Mouse (Mus musculus) spleen, postnatal 4 days (tissue): Measurements from ENCODE around the gene Adcy9.
A peak's percentile ranks its signal among the peaks of the same experiment; 100 is the strongest.
"Not testable (repeated sequence)": the region's sequence is repeated elsewhere in the genome, so short reads cannot be mapped to it uniquely, and the experiment has no call there.

Experiments
- DNase-seq, 2 experiments: peaks; one replicate each; pipeline ENCODE4 v3.0.0; 2022; ENCODE audit warnings: low spot score in 2 of 2

Gene Adcy9

DNA sequence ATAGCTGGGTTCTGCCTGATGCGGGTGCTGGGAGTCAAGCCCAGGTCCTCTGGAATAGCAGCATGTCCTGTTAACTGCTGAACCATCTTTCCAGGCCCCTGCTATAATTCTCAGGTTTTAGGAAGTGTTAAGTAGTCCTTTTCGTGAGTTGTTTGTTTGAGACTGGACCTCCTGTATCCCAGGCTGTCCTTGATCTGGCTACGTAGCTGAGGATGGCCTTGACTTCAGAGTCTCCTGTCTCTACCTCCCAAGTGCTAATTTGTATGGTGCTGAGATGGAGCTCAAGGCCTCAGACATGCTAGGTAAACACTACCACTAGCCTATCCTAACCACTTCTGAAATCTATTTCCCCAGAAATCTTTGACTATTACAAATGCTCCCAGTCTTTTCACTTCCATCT is 37.9 kb downstream of the Adcy9 start:
- no peak for DNase-seq

DNA sequence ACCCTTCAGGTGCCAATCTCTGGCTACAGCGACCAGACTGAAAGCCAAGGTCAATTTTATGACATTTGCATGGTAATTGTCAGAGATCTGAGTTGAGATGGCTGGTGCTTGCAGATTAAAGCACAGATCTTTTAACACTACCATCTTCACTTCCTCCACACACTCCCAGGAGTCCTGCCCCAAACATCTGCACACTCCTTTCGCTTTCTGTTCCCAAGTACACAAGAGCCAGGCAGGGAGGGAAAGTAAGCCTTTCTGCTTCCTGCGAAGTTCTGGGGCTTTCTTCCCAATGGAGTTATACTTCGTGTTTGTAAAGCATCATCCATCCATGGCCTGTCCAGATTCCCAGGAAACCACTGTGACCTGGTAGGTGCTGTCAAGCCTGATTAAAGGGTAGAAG is 38.8 kb downstream of the Adcy9 start:
- DNase-seq = no peak

DNA sequence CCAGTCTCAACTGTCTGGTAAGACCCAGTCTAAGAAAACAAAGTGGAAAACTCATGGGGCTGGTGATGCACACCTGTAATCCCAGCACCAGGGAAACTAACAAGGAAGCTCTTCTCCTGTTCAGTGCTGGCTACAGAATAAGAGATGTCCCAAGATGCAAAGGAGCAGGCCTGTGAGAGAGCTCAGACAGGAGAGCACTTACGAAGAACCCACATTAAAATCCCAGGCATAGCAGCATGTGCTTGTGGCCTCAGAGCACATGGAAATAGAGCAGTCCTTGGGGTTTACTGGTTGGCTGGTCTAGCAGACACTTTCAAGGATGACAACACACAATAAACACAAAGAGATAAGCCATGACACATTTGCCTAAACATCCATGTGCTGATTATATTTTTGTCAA is 41.5 kb downstream of the Adcy9 start:
- no peak for DNase-seq

DNA sequence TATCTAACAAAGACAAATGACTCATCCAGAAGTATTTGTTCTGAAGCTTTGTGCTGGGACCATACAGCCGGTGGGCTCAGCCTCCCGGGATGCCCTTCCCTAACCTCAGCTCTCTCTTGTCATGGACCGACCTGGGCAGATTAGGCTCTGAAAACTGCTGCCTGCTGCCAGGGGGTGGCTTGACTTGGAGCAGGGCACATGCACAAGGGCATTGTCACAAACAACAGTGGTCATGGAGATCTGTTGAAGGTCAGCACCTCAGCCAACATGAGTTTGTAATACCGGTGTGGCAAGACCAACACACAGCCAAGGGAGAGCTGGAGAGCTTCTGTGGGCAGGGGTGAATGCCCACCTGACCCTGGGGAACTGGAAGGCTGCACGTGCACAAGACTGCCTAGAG is 42.7 kb downstream of the Adcy9 start:
- DNase-seq = no peak

DNA sequence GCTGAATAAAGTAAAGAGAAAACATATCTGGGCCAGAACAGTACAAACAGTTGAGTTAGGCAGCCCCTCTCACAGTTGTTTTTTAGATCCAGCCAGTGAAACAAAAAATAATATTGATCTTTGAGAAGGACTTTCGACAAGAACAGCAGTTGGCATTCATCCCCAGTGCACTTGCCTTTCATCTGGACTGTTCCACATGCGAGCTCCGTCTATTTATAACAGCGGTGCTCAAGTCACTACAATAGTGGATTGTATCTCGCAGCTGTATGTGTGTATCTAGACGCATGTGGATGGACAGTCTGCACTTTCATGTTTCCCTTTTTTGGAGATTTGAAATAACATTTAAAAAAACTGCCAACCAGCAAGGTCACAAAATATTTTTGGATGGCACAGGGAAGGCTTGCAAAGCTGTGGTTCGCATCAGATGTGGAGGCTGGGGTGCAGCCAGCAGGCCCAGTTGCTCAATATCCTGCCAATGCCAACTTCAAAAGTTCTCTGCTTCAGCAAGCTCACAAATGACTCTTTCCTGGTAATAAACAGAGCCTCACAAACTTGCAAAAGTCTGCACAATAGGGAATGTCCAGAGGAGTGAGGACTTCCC is 45.4 kb downstream of the Adcy9 start:
- DNase-seq = no peak

DNA sequence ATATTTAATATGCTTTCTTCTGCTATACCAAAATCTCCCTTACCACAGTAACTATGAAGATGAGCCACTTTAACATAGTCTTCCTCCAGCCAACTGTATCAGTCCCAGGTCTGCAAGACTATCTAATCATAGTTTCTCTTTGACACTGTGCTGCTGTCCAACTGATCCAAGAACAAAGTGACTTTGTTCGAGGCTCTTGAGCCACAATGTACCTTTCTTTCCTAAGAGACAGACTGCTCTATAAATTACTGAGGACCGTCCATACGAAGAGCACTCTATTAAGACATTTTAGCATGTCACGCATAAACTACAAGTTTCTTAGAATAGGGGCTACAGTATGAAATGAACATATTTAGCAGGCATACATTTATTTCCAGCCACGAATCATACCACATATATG is 46.0 kb downstream of the Adcy9 start:
- DNase-seq = no peak

DNA sequence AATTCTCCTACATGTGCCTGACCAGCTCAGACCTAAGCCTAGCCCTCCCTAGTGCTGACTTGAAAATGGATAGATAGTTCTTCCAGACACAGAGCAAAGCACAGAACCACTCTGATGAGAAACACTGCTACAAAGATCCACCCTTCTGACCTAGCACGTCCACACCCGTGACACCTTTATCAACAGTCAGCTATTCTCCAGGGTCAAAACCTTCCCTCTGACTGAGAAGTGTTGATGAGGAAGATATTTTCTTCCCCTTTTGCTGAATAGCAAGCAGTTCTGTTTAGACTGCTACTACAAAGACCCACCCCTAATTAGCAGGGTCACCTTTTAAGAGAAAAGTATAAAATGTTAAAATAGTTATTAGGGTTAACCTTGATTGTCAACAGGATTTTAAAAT is 49.3 kb downstream of the Adcy9 start:
- DNase-seq = no peak

DNA sequence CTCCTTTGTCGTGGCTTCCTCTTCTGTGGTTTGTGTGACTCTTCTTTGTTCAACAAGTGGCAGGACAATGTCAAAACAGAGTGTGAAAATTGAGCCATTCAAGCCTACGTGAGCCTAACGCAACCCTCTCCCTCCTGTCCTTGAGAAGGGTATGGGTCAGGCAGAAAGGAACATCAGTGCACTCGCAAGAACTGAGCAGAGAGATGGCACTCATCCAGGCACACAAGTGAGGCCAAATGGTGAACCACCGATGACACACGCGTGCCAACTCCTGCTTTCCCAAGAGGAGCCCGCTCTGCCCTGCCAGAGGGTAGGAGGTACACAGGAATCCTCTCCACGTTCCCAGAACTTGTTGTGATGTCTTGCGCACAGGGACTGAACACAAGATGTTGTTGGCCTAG is 50.2 kb downstream of the Adcy9 start:
- peak in 1 of 2 experiments; percentile 18 for DNase-seq

DNA sequence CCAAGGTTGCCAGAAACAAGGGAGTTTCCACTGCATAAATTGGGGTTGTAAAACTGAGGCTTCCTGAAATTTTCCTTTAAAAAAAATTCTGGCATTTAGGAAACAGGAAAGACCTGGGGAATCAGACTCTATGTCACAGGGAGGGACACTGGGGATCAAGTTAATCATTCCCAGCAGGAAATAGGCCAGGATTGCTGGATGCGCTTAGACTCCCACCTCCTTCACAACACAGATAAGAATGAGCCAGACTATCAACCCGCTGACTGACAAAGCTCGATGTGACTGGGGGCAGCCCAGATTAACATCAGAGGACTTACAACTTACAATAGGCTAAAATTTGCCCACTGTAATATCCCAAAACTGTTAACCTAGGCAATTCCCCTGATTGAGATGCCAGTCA is 52.4 kb downstream of the Adcy9 start:
- DNase-seq = no peak

DNA sequence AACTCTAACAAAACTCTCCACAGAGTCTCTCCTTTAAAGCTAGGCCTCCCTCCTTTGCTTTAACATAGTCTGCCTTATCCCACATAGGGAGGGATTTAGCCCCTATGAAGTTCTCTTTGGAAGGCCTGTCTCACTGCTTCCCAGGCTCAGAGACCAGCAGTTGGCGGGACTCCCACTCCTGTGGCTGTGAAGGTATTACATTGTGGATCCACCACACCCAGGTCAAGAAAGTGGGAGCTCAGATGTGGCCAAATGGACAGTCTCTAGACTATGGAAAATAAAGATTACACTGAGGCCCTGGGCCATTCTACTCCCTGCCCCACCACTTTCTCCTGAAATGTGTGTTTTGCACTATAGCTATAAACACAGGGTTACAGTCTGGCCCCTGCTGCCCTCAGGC is 53.0 kb downstream of the Adcy9 start:
- no peak for DNase-seq

DNA sequence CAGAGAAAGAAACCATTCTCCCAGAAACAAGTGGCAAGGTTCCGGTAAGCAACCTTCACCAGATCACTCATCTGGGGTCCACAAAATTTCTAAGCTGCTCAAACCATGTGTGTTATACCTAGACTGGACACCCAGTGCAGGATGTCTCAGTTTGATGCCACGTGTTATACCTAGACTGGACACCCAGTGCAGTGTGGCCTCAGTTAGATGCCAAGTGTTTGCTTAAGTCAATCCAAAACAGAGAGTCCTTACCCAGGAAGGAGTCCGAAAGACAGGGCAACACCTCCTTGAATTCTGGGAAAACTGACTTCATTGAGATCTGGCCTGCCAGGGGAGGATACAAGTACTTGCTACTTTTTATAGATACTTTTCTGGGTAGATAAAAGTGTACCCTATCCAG is 53.6 kb downstream of the Adcy9 start:
- DNase-seq = no peak

DNA sequence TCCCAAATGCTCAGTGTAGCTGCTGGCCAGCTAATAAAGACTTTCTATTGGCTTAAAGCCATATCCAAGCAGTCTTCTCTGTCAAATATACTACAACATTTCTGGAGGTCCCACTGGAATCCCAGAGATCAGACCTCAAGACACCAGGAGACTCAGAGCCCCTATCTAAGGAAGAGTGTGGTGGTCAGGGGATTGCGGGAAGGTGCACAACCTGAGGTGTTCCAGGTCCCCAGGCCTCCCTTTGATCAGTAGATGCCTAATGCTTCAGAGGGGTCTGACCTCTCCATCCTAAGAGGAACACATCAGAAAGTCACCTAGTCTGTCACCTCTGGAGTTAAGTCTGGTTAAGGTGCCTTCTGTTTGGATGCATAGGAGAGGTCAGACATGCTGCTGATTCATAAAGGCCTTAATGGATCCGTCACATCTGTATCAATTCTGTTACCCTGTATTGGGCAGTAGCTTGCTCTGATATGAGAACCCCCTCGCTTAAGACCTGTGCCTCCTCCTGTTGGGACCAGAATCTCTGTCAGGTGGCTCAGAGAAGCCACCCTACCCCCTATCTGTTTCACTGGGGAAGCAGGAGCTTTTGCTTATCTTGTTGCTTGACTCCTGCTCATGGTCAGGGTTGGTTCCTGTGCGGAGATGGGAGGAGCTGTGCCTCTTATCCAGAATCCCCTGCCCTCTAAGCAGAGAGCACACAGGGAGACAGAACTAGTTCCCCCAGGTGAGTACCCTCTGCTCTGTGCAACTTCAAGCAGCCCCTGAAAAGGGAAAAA is 56.8 kb downstream of the Adcy9 start:
- DNase-seq = no peak

DNA sequence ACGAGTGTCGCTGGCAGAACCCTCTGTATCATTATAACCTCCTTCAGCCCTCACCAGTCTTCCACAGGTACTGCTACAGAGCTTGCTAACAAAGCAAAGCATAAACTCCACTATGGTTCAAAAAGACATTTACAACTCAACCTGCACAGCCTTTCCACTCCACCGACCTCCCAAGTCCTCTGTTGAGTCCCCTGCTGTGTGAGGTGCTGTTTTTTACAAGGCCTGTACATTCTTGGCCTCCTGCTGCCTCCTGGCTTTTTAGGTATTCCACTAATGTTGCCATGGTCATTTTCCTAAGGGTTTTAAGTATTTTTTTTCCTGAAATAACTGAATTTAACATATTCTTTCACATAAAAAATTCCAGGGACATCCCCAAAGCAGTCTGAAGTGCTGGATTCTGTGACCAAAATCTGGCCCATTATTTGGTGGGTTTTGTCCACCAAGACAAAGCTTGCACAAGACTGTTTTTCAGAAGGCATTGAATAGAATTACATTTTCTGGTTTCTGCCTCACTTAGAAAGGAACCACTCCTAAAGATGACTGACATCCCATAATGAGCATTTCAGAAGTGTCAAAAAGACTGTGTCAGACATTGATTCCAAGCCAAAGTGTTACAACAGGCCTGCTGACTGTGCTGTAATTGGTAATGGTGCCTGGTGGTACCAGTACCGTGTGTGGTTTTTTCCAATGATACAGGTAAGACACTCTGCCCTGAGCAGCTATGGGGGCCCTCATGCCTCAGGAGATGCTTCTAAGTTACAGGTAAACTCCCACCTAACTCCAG is 64.8 kb downstream of the Adcy9 start:
- DNase-seq = no peak

DNA sequence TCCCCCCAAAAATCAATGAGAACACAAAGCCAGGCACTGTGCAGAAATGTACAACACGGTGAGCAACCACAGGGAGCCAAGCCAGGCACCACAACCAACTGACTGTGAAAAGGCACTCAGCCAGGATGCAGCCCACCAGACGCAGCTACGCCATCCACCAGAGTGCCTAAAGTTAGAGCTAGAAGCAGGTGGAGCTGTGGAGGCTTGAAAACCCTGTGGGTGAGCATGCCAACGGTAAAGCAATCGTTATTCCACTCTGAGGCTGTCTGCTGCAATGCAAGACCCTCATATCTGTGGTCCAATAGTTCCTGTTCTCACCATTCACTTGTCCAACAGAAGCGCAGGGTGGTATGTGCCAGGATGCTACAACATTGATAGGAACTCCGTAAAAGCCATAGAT is 77.7 kb downstream of the Adcy9 start:
- DNase-seq = no peak

DNA sequence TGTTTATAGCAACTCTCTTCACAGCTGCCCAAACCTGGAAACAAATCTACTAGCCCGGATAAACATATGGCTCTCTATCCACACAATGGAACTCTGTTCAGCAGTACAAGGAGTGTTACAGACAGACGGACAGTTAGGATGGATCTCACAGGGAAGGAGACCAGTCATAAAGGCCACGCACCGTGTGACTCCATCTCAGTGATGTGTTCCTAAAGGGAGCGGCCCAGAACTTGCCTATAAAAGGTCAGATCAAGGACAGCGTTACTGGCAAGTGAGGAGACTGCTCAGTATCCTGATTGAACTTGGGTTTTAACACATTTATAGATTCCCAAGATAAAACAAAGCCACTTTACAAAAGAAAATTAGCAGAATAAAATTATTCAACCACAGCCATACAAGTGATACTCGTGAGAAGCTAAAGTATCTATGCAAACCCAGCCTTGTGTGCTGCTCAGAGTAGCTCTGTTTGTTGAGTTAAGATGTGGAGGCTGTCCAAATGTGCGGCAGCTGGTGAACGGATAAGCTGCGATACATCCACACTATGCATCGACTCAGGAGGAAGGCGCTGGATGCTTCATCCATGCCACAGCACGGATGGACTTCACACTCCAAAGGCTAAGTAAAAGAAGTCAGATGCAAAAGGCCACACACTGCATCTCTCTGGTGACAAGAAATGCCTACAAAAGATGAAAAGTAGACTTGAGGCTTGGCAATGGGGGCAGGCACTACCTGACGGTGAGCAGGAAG is 78.8 kb downstream of the Adcy9 start:
- DNase-seq = no peak

DNA sequence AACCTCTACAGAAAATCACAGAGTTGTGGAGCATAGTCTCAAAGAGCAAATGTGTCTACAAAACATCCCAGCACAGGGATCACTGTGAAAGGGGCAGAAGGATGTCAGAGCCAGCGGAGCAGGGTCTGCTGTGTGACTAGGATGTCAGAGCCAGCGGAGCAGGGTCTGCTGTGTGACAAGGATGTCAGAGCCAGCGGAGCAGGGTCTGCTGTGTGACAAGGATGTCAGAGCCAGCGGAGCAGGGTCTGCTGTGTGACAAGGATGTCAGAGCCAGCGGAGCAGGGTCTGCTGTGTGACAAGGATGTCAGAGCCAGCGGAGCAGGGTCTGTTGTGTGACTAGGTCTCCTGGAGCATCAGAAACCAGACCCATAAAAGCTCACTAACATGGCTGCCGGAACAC is 81.1 kb downstream of the Adcy9 start:
- not testable (repeated sequence) for DNase-seq

DNA sequence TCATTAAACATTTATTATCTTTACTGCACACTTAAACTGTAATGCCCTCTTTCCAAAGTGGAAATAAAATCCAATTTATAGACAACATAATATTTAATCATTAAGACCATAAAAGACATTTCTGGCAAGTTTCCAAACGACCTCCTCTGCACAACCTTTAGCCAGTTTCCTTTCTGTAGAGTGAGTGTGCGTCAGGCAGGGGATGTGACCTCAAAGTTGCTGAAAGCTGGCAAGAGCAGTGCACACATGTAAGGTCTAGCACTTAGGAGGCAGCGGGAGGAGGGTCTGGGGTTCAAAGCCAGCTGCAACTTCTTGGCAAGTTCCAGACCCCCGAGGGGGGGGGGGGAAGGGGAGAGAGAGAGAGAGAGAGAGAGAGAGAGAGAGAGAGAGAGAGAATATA is 83.0 kb downstream of the Adcy9 start:
- DNase-seq = no peak

DNA sequence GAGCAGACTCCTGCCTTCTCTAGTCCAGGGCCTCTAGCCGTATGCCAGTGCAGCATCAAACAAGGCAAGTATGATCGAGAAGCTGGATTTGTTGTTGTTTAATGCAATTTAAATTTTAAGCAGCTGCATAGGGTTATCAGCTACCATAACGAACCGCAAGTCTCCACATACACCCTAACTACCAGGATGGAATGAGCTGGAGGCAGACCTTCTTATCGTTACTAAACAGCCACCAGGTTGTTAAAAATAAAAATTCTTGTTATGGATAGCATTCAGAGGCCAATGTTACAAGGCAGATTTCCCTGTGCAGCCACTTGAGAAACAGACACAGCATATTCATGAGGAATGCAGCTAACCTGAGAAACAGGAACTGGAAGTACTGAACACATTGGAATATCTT is 86.5 kb downstream of the Adcy9 start:
- DNase-seq = no peak

DNA sequence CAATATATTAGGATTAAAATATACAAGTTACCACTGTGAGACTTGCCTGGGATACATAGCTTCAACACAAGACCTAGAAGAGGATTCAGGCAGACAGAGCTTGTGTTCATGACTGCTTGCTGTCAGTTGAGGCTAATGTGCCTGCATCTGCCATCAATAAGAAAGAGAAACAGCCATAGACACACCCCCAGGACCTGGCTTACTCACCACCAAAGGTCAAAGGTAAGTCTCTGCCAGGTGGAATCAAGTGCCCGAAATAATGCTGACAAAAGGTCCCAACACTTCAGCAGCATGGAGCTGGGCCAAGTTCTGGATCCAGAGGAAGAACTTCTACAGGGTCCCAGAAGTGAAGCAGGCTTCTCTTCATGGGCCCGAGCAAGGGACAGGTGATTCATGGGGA is 86.9 kb downstream of the Adcy9 start:
- no peak for DNase-seq

DNA sequence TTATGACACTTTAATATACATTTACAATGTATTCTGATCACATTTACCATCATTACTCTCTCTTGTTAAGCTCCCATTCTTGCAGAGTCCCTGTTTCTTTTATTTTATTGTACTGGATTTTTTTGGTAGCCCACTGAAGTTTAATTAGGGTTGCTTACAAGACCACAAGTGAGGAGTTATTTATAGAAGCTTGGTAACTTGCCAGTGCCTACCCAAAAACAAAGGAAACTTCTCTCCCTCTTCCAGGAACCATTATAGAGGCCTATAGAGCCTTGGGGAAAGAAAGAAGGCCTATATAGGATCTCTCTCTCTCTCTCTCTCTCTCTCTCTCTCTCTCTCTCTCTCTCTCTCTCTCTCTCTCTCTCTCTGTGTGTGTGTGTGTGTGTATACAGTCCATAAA is 93.2 kb downstream of the Adcy9 start:
- no peak for DNase-seq

DNA sequence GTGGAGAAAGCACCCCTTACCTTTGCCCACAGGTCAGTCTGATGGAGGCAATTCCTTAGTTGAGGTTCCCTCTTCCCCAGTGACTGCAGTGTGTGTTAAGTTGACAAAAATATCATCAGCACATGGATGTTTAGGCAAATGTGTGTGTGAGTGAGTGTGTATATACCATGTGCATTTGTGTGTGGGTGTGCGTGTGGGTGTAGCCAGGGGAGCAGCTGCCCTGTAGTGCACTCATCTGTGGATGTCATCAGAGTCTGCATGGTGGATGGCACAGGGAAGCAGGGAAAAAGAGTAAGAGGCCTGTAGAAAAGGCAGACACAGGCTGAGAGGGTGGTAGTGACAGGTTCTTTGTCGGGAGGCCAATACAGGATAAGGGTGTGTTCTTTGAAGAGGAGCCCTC is 94.5 kb downstream of the Adcy9 start:
- DNase-seq = no peak

DNA sequence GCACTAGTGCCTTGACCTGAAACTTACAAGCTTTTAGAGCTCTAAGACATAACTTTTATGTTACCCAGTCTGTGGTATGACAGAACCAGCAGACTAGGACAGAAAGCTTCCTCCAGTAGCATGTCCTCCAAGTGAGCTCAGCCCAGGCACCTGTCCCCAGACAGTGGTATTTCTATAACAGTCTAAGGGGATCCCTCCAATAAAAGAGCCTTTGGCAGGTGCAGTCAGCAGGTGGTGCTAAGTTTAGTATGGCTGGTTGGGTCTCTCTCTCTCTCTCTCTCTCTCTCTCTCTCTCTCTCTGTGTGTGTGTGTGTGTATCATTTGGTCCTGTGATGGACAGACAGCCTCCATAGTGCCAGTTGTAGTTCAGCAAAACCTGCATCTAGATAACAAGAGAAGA is 95.3 kb downstream of the Adcy9 start:
- no peak for DNase-seq
